Mouse (Mus musculus) neural tube, embryonic 10.5 days (tissue): Measurements from ENCODE around the gene Eml2.

Source experiments
- DNase-seq: peaks from one replicate; pipeline ENCODE4 v3.0.0-alpha.2; 2017; ENCODE audit warnings: low spot score; ENCODE audit errors: extremely low spot score

The Eml2 gene

GRCm38 (mm10) chr7:19162928-19163327, 13.3 kb upstream of the Eml2 start:
- no peak for DNase-seq

DNA sequence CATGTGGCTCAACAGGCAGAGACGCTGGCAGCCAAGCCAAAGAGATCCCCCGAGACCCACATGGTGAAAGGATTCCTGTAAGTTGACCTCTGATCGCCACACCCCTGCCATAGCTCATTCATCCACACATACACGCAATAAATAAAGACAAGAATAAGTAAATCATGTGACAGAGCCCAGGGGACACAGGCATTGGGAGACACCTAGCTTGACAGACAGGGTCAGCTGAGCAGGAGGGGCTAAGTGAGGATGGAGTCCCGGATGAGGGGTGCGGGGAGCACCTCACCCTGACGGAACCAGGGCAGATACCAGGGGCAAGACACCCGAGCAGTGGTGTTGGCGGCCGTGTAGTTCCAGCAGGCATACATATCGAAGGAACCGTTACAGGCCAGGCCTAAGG, 12.5 kb upstream of the Eml2 start:
- DNase-seq: no peak

- no peak for DNase-seq
Observed at GRCm38 (mm10) chr7:19164189-19164588, 12.0 kb upstream of the Eml2 start.

GRCm38 (mm10) chr7:19164978-19165377, 11.2 kb upstream of the Eml2 start:
- no peak for DNase-seq

- DNase-seq: no peak
Observed at GRCm38 (mm10) chr7:19165656-19166423, 10.4 kb upstream of the Eml2 start, which contains the start of gene Gipr. Gene Gipr (minus strand): TSS chr7:19166127.

GRCm38 (mm10) chr7:19166990-19167389, 9.2 kb upstream of the Eml2 start:
- no peak for DNase-seq

DNA sequence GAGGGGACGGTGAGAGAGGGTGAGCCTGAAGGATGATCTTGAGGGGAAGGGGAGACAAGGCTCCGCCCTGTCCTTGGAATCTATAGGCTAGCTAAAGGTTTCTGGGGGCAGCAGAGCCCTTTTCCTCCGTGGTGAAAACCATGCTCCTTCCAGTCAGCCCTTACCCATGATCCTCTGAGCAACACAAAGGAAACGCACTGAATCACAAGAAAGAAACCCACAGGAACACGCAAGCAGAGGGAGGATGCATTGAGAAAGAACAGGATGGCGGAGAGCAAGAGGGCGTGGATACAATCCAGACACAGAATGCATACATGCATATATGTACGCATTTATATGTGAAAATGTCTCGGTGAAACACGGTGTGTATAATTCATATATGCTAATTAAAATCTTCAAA, 6.7 kb upstream of the Eml2 start:
- no peak for DNase-seq

GRCm38 (mm10) chr7:19170142-19170541, 6.1 kb upstream of the Eml2 start:
- no peak for DNase-seq

GRCm38 (mm10) chr7:19171831-19172230, 4.4 kb upstream of the Eml2 start:
- no peak for DNase-seq

DNA sequence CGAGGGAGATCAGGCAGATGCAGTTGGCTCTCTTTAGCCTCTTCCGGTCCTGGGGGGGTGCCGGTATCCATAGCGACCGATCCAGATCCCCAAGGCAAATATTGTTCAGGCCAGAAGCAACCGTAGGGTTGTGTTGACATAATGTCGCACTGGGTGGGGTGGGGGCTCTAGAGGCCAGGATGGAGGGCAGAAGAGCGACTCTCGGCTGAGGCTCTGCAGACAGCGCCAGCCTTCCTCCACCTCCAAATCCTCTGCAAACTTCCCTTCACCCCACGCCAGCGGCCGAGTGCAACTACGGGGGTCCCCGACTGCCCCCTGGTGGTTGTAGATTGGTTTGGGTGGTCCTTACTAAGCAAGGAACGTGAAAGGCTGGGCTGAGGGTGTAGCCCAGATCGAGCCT, 3.3 kb upstream of the Eml2 start:
- DNase-seq: peak; percentile 92

- no peak for DNase-seq
Observed at GRCm38 (mm10) chr7:19176516-19176947, 311 bp downstream of the Eml2 start.

- no peak for DNase-seq
Observed at GRCm38 (mm10) chr7:19177216-19177615, 995 bp downstream of the Eml2 start.

- DNase-seq: no peak
Observed at GRCm38 (mm10) chr7:19178035-19178434, 1.8 kb downstream of the Eml2 start.

DNA sequence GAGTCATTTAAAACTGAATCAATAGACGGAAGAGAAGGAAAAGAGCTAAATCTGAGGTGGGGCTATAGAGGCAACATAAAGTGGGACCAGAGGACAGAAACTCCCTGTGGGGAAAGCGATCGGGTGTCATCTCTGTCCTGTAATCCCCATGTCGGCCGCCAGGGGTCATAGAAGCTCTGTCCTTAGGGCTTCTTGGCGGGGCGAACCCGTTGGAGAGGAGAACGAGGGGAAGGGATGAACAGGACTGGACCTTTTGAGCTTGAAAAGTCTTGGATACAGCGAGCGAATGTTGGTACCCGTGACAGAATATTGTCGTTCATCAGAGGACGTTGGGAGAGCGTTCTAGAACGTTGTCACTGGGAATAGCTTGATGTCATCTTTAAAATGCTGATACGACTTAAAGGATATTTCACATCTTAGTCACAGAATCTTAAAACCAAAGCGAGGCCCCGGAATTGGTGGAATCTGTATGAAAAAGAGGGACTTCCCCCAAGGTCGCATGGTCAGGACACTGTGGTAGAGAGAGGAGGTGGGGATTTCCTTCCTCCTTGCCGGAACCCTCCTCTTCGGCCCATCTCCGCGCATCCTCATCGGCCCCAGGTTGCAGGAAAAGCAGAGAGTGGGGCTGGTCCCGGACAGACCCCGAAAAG, 2.3 kb downstream of the Eml2 start:
- peak; percentile 78 for DNase-seq

- DNase-seq: peak; percentile 71
Observed at GRCm38 (mm10) chr7:19179173-19179572, 3.0 kb downstream of the Eml2 start.

GRCm38 (mm10) chr7:19179936-19180335, 3.7 kb downstream of the Eml2 start:
- no peak for DNase-seq

GRCm38 (mm10) chr7:19180862-19181429, 4.7 kb downstream of the Eml2 start:
- DNase-seq: peak; percentile 66

GRCm38 (mm10) chr7:19184250-19184649, 8.0 kb downstream of the Eml2 start:
- DNase-seq: no peak

- no peak for DNase-seq
Observed at GRCm38 (mm10) chr7:19184758-19185157, 8.5 kb downstream of the Eml2 start.

DNA sequence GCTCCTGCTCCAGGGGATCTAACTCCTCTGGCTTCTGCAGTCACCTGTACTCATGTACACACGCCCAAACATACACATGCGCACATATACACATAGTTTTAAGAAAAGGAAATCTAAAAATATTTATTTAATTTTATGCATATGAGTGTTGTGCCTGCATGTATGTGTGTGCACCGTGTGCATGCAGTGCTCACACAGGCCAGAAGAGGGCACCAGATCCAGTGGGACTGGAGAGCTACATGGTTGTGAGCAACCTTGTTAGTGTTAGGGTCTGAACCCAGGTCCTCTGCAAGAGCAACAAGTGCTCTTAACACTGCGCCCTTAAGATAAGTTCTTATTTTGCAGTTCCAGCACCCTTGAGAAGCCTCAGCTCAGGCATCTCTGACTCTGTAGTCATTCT, 18.5 kb downstream of the Eml2 start:
- DNase-seq: no peak

GRCm38 (mm10) chr7:19196676-19197075, 20.5 kb downstream of the Eml2 start:
- DNase-seq: no peak

DNA sequence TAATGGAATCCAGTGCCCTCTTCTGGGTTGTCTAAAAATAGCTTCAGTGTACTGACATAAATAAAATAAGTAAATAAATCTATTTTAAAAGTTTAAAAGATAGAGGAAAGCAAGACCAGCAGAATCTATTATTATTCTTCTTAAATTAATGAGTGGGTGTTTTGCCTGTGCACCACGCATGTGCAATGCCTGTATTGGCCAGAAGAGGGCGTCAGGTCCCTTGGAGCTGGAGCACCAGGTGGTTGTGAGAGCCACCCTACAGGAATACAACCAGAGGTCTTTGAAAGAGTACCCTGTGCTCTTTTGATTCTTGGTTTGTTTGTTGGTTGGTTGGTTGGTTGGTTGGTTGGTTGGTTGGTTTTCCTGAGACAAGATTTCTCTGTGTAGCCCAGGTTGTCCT, 21.8 kb downstream of the Eml2 start:
- no peak for DNase-seq

GRCm38 (mm10) chr7:19201660-19202059, 25.4 kb downstream of the Eml2 start:
- DNase-seq: no peak
